Comparison of ENCODE assay signal across 9 mouse cellular contexts in genomic region chr1:135531081-135531480, GRCm38 (mm10).
DNase-seq lines count a peak whose midpoint lies in the region; ATAC-seq lines count a peak whose summit lies in the region.
"Had no signal": no experiment of that assay in that cellular context is flagged by ENCODE, and none has a peak within 500 bp of the region (broad histone marks: within the 10 kb centered on the region; RNA-seq: fewer than 3 reads in every experiment).

No protein-coding gene starts in this region.

- ATAC-seq in hindbrain, embryonic 13.5 days (ENCODE audit: low FRiP score) = no peak

- H3K9me3 ChIP-seq in hindbrain, embryonic 13.5 days = no peaks in the 10 kb centered on the region
- H3K9me3 ChIP-seq in hindbrain, embryonic 10.5 days = no peaks in the 10 kb centered on the region

- H3K27me3 ChIP-seq in hindbrain, embryonic 13.5 days = no peaks in the 10 kb centered on the region
- no peaks in the 10 kb centered on the region for H3K27me3 ChIP-seq in hindbrain, embryonic 10.5 days (ENCODE audit: insufficient read depth, poor library complexity, severe bottlenecking)
- H3K27me3 ChIP-seq: CH12.LX had no signal

- no peak for DNase-seq in hindbrain, embryonic 10.5 days (ENCODE audit: low spot score)
- DNase-seq in urinary bladder, postnatal 14 days (ENCODE audit: low spot score) = peak; percentile 48
- DNase-seq in urinary bladder, postnatal 25 days (ENCODE audit: low spot score) = no peak
- peak; percentile 79 for DNase-seq in heart, postnatal 4 days
- DNase-seq in T-cell, adult 2 months (ENCODE audit: low spot score) = no peak
- no peak for DNase-seq in layer of hippocampus, postnatal 10 days (ENCODE audit: low spot score in 2 of 2)
- DNase-seq in cerebellum, adult 11-12 months = no peak

- no peak overlapping the region for H3K4me2 ChIP-seq in hindbrain, embryonic 13.5 days

- H3K36me3 ChIP-seq in hindbrain, embryonic 13.5 days = peaks cover 66% of the 10 kb centered on the region
- peaks cover 51% of the 10 kb centered on the region for H3K36me3 ChIP-seq in hindbrain, embryonic 10.5 days

- peak overlapping the region; percentile 13; the same call in 1 of the 2 replicates for H3K27ac ChIP-seq in hindbrain, embryonic 13.5 days
- no peak overlapping the region for H3K27ac ChIP-seq in hindbrain, embryonic 10.5 days

- H3K9ac ChIP-seq in hindbrain, embryonic 13.5 days = no peak overlapping the region

- no peak overlapping the region for H3K4me3 ChIP-seq in hindbrain, embryonic 13.5 days
- H3K4me3 ChIP-seq in hindbrain, embryonic 10.5 days = no peak overlapping the region

- 68% methylated on average over 10 of the region's 10 CpGs for WGBS in hindbrain, embryonic 13.5 days
- 70% methylated on average over 10 of the region's 10 CpGs for WGBS in hindbrain, embryonic 10.5 days

- peaks cover 7% of the 10 kb centered on the region; the same call in 1 of the 2 replicates for H3K4me1 ChIP-seq in hindbrain, embryonic 13.5 days (replicated peaks)
- H3K4me1 ChIP-seq in hindbrain, embryonic 10.5 days (replicated peaks) = peaks cover 34% of the 10 kb centered on the region

Comparison
In these comparisons a context has a peak if more than half of its experiments do, and no peak if none do; other contexts are left out.
1. DNase-seq: peak in urinary bladder, postnatal 14 days (single experiment) and heart, postnatal 4 days (single experiment); none in hindbrain, embryonic 10.5 days (single experiment), urinary bladder, postnatal 25 days (single experiment), T-cell, adult 2 months (single experiment), layer of hippocampus, postnatal 10 days (0 of 2) and cerebellum, adult 11-12 months (single experiment).